Mouse (Mus musculus) forebrain, embryonic 11.5 days (tissue): ENCODE measurements around the gene Tceanc. TPM values are rescaled to one million over a fixed set of nuclear protein-coding genes. Genes with fewer than 3 reads are reported as not detected.

Experiments
- ATAC-seq: fragments of 200-750 bp; cut with Nextera tagmentation; replicated peaks from 2 replicates; pipeline ENCODE4 v1.8.0; 2017; ENCODE audit warnings: moderate TSS enrichment; ENCODE audit not compliant: low FRiP score
- DNase-seq: peaks from one replicate; pipeline ENCODE4 v3.0.0-alpha.2; 2017; ENCODE audit warnings: low spot score
- H3K27ac ChIP-seq: fragments of 300-500 bp; sonication (generic); 2 replicates; pipeline ENCODE4 v1.5.1; 2014; ENCODE audit warnings: low read depth, low read length
- H3K27me3 ChIP-seq: fragments of 300-500 bp; sonication (generic); 2 replicates; pipeline ENCODE4 v1.6.1; 2014; ENCODE audit warnings: mild to moderate bottlenecking, low read length, mixed read lengths; ENCODE audit not compliant: control insufficient read depth, insufficient read depth
- H3K36me3 ChIP-seq: fragments of 300-500 bp; sonication (generic); 2 replicates; pipeline ENCODE4 v1.6.1; 2014; ENCODE audit warnings: mild to moderate bottlenecking, low read length, moderate library complexity, mixed read lengths; ENCODE audit not compliant: control insufficient read depth, insufficient read depth
- H3K4me1 ChIP-seq: fragments of 300-500 bp; sonication (generic); replicated peaks from 2 replicates; pipeline ENCODE4 v1.6.1; 2014; ENCODE audit warnings: low read length, mixed read lengths; ENCODE audit not compliant: control insufficient read depth, insufficient read depth
- H3K4me2 ChIP-seq: fragments of 300-500 bp; sonication (generic); 2 replicates; pipeline ENCODE4 v1.6.1; 2014; ENCODE audit warnings: low read depth, mild to moderate bottlenecking, low read length, moderate library complexity, mixed read lengths; ENCODE audit not compliant: severe bottlenecking
- H3K4me3 ChIP-seq: fragments of 300-500 bp; sonication (generic); 2 replicates; pipeline ENCODE4 v1.5.1; 2014; ENCODE audit warnings: low read depth, low read length
- H3K9ac ChIP-seq: fragments of 300-500 bp; sonication (generic); 2 replicates; pipeline ENCODE4 v1.6.1; 2014; ENCODE audit warnings: low read length
- H3K9me3 ChIP-seq: fragments of 300-500 bp; sonication (generic); 2 replicates; pipeline ENCODE4 v1.6.1; 2016; ENCODE audit warnings: low read length, mixed read lengths; ENCODE audit not compliant: control insufficient read depth
- WGBS: fragments of 180-500 bp; shearing (Covaris S2); extraction: QIAGEN DNeasy Blood & Tissue Kit; methylation state at CpG from one replicate; pipeline ENCODE4 v1.1.7; 2014; 5-methylcytosine and 5-hydroxymethylcytosine counted together
- polyA plus RNA-seq: library from polyadenylated mRNA; unstranded; fragments of >200 nt; fragmentation: Nextera tagmentation; extraction: Ambion mirVana; gene quantifications from 2 replicates; pipeline ENCODE4 v1.2.1, GENCODE M21; 2014

Gene Tceanc
- polyA plus RNA-seq, 1 experiment from 2014 or later: 16.0 TPM

- ATAC-seq (no peak), DNase-seq (no peak)
- Histone ChIP-seq H3K4me3 (no peak overlapping the region), H3K9me3 (no peaks in the 10 kb centered on the region), H3K9ac (no peak overlapping the region), H3K36me3 (no peaks in the 10 kb centered on the region), H3K27me3 (no peaks in the 10 kb centered on the region; the same call in 1 of the 2 replicates), H3K4me2 (no peak overlapping the region), H3K4me1 (no peaks in the 10 kb centered on the region), H3K27ac (no peak overlapping the region)
- WGBS: 81% methylated on average over 6 of the region's 6 CpGs
Measured at GRCm38 (mm10) chrX:166477393-166477792, 41.0 kb downstream of the Tceanc start.

- no peak overlapping the region for H3K27ac ChIP-seq
- H3K4me2 ChIP-seq: no peak overlapping the region
- no peak for ATAC-seq
- no peak overlapping the region for H3K4me3 ChIP-seq
- H3K27me3 ChIP-seq: no peaks in the 10 kb centered on the region; the same call in 1 of the 2 replicates
- H3K36me3 ChIP-seq: no peaks in the 10 kb centered on the region; the same call in 1 of the 2 replicates
- no peaks in the 10 kb centered on the region for H3K9me3 ChIP-seq
- no peak overlapping the region for H3K9ac ChIP-seq
- no peaks in the 10 kb centered on the region for H3K4me1 ChIP-seq
- WGBS: 86% methylated on average over 6 of the region's 6 CpGs
- DNase-seq: no peak
Measured at GRCm38 (mm10) chrX:166472612-166473011, 45.8 kb downstream of the Tceanc start.

GRCm38 (mm10) chrX:166468321-166468720, 50.0 kb downstream of the Tceanc start:
- ATAC-seq (no peak), DNase-seq (no peak)
- peaks cover 2% of the 10 kb centered on the region; the same call in 1 of the 2 replicates for H3K27me3 ChIP-seq
- H3K36me3 ChIP-seq: no peaks in the 10 kb centered on the region; the same call in 1 of the 2 replicates
- no peaks in the 10 kb centered on the region for H3K9me3 ChIP-seq
- H3K4me2 ChIP-seq: no peak overlapping the region
- WGBS: 97% methylated on average over 7 of the region's 7 CpGs
- H3K4me3 ChIP-seq: no peak overlapping the region
- H3K27ac ChIP-seq: no peak overlapping the region
- no peaks in the 10 kb centered on the region for H3K4me1 ChIP-seq
- no peak overlapping the region for H3K9ac ChIP-seq

GRCm38 (mm10) chrX:166455525-166455924, 62.8 kb downstream of the Tceanc start:
- WGBS: 90% methylated on average over 1 of the region's 1 CpGs
- Histone ChIP-seq H3K9me3 (no peaks in the 10 kb centered on the region), H3K4me3 (no peak overlapping the region), H3K36me3 (no peaks in the 10 kb centered on the region; the same call in 1 of the 2 replicates), H3K27ac (no peak overlapping the region), H3K9ac (no peak overlapping the region), H3K27me3 (no peaks in the 10 kb centered on the region), H3K4me1 (no peaks in the 10 kb centered on the region), H3K4me2 (no peak overlapping the region)
- DNase-seq (no peak), ATAC-seq (no peak)

GRCm38 (mm10) chrX:166454331-166454730, 64.0 kb downstream of the Tceanc start:
- H3K9ac ChIP-seq: no peak overlapping the region
- H3K4me2 ChIP-seq: no peak overlapping the region
- H3K9me3 ChIP-seq: no peaks in the 10 kb centered on the region
- H3K4me1 ChIP-seq: no peaks in the 10 kb centered on the region
- DNase-seq (no peak), ATAC-seq (no peak)
- 64% methylated on average over 3 of the region's 3 CpGs for WGBS
- H3K27me3 ChIP-seq: no peaks in the 10 kb centered on the region
- no peak overlapping the region for H3K27ac ChIP-seq
- no peaks in the 10 kb centered on the region; the same call in 1 of the 2 replicates for H3K36me3 ChIP-seq
- H3K4me3 ChIP-seq: no peak overlapping the region

GRCm38 (mm10) chrX:166453532-166453931, 64.8 kb downstream of the Tceanc start:
- no peaks in the 10 kb centered on the region for H3K9me3 ChIP-seq
- H3K27ac ChIP-seq: no peak overlapping the region
- H3K4me2 ChIP-seq: no peak overlapping the region
- no peaks in the 10 kb centered on the region; the same call in 1 of the 2 replicates for H3K36me3 ChIP-seq
- no peak overlapping the region for H3K9ac ChIP-seq
- no peak overlapping the region for H3K4me3 ChIP-seq
- no peak for DNase-seq
- H3K27me3 ChIP-seq: no peaks in the 10 kb centered on the region
- ATAC-seq: no peak
- no peaks in the 10 kb centered on the region for H3K4me1 ChIP-seq
- 86% methylated on average over 6 of the region's 6 CpGs for WGBS

Other genes starting within 250 kb of the Tceanc start
- gene Trappc2, start 78.0 kb downstream of the Tceanc start, polyA plus RNA-seq: 37.0 and 37.2 TPM in 2 replicates
- 7.3 and 8.9 TPM in 2 replicates for gene Ofd1, start 77.9 kb downstream of the Tceanc start, polyA plus RNA-seq
- 45.1 and 53.6 TPM in 2 replicates for gene Rab9, start 38.7 kb downstream of the Tceanc start, polyA plus RNA-seq
- 7.2 and 7.5 TPM in 2 replicates for gene Egfl6, start 67.2 kb upstream of the Tceanc start, polyA plus RNA-seq